10 mouse cellular contexts compared by ENCODE assay signal in genomic region chr10:78001796-78002195, GRCm38 (mm10). TPM values are rescaled to one million over a fixed set of nuclear protein-coding genes. Genes with fewer than 3 reads are reported as not detected.
A peak's percentile ranks its signal among the peaks of the same experiment; 100 is the strongest.
DNase-seq lines count a peak whose midpoint lies in the region; ATAC-seq and TF ChIP-seq lines count a peak whose summit lies in the region.
"Had no signal": no experiment of that assay in that cellular context is flagged by ENCODE, and none has a peak within 500 bp of the region (broad histone marks: within the 10 kb centered on the region; RNA-seq: fewer than 3 reads in every experiment).

No protein-coding gene starts in this region.

- H3K36me3 ChIP-seq in forebrain, embryonic 15.5 days, result peaks cover 34% of the 10 kb centered on the region
- peaks cover 69% of the 10 kb centered on the region for H3K36me3 ChIP-seq in forebrain, embryonic 12.5 days (replicated peaks)

- no peak overlapping the region for H3K9ac ChIP-seq in forebrain, embryonic 15.5 days (replicated peaks)
- H3K9ac ChIP-seq in forebrain, embryonic 12.5 days, result no peak overlapping the region

- no peak for ATAC-seq in forebrain, embryonic 15.5 days (replicated peaks)
- no peak for ATAC-seq in forebrain, embryonic 12.5 days (ENCODE audit: low FRiP score)

- no peak overlapping the region for H3K4me2 ChIP-seq in forebrain, embryonic 15.5 days (replicated peaks)
- H3K4me2 ChIP-seq in forebrain, embryonic 12.5 days, result no peak overlapping the region

- no peaks in the 10 kb centered on the region for H3K9me3 ChIP-seq in forebrain, embryonic 15.5 days
- no peaks in the 10 kb centered on the region for H3K9me3 ChIP-seq in forebrain, embryonic 12.5 days

- H3K27me3 ChIP-seq in forebrain, embryonic 15.5 days, result no peaks in the 10 kb centered on the region
- H3K27me3 ChIP-seq in forebrain, embryonic 12.5 days, result no peaks in the 10 kb centered on the region

- TF ChIP-seq CTCF in layer of hippocampus, adult 2 months (conservative IDR thresholded peaks at IDR 0.05), result no peak

- H3K4me1 ChIP-seq in forebrain, embryonic 15.5 days, result peaks cover 5% of the 10 kb centered on the region
- peaks cover 10% of the 10 kb centered on the region for H3K4me1 ChIP-seq in forebrain, embryonic 12.5 days

- intact Hi-C loops in left cerebral cortex, postnatal 36 days (cut with DNase I), result no loop called here

- H3K4me3 ChIP-seq in forebrain, embryonic 15.5 days, result no peak overlapping the region
- H3K4me3 ChIP-seq in forebrain, embryonic 12.5 days (replicated peaks), result no peak overlapping the region
- H3K4me3 ChIP-seq in layer of hippocampus, adult 2 months, result no peak overlapping the region

- H3K27ac ChIP-seq in forebrain, embryonic 15.5 days (replicated peaks), result 0 out of 2 replicates have a peak overlapping the region, but pooled peaks have one; percentile 15
- no peak overlapping the region for H3K27ac ChIP-seq in forebrain, embryonic 12.5 days
- peak overlapping the region; percentile 91 for H3K27ac ChIP-seq in layer of hippocampus, adult 2 months

- 71% methylated on average over 11 of the region's 11 CpGs for WGBS in forebrain, embryonic 15.5 days
- 91% methylated on average over 11 of the region's 11 CpGs for WGBS in forebrain, embryonic 12.5 days

- DNase-seq in frontal cortex, postnatal 36 days (ENCODE audit: low spot score in 2 of 2), result peak; percentile 87 to 96
- peak; percentile 90 for DNase-seq in layer of hippocampus, adult 2 months (ENCODE audit: low spot score in 2 of 2)
- peak; percentile 91 to 92 for DNase-seq in left cerebral cortex, postnatal 36 days (ENCODE audit: low spot score in 2 of 2)
- no peak for DNase-seq in kidney, postnatal 4 days
- no peak for DNase-seq in MN1 (ENCODE audit: low spot score)
- no peak for DNase-seq in spleen, postnatal 14 days (ENCODE audit: low spot score in 2 of 2)

RNA-seq across cellular contexts. Expression of gene Pfkl, which starts 8.1 kb away (rescaled TPM):
- polyA plus RNA-seq in forebrain, embryonic 15.5 days (2015; fragmentation: Nextera tagmentation; extraction: Ambion mirVana), result 105 and 107 TPM in 2 replicates
- 134 and 135 TPM in 2 replicates for polyA plus RNA-seq in forebrain, embryonic 12.5 days (2016; fragmentation: Nextera tagmentation; extraction: Ambion mirVana)
- total RNA-seq in layer of hippocampus, adult 2 months (2021), result 100 to 1,000 TPM; 232 to 233 TPM
- total RNA-seq in left cerebral cortex, postnatal 36 days (2021), result 100 to 1,000 TPM; 149 to 153 TPM

RNA-seq across cellular contexts. Expression of gene 1810043G02Rik, which starts 23.5 kb away (rescaled TPM):
- polyA plus RNA-seq in forebrain, embryonic 15.5 days (2015; fragmentation: Nextera tagmentation; extraction: Ambion mirVana), result 35.0 and 37.1 TPM in 2 replicates
- polyA plus RNA-seq in forebrain, embryonic 12.5 days (2016; fragmentation: Nextera tagmentation; extraction: Ambion mirVana), result 28.1 and 32.2 TPM in 2 replicates
- total RNA-seq in layer of hippocampus, adult 2 months (2021), result 10 to 100 TPM; 37.1 to 44.4 TPM
- 10 to 100 TPM; 32.7 to 38.1 TPM for total RNA-seq in left cerebral cortex, postnatal 36 days (2021)

RNA-seq across cellular contexts. Expression of gene Trpm2, which starts 31.4 kb away (rescaled TPM):
- polyA plus RNA-seq in forebrain, embryonic 15.5 days (2015; fragmentation: Nextera tagmentation; extraction: Ambion mirVana), result 2.6 and 2.8 TPM in 2 replicates
- polyA plus RNA-seq in forebrain, embryonic 12.5 days (2016; fragmentation: Nextera tagmentation; extraction: Ambion mirVana), result 0.62 and 1.1 TPM in 2 replicates
- 10 to 100 TPM; 37.4 to 41.5 TPM for total RNA-seq in layer of hippocampus, adult 2 months (2021)
- total RNA-seq in left cerebral cortex, postnatal 36 days (2021), result 10 to 100 TPM; 40.4 to 44.2 TPM

RNA-seq across cellular contexts. Expression of gene Dnmt3l, which starts 40.0 kb away (rescaled TPM):
- polyA plus RNA-seq in forebrain, embryonic 15.5 days (2015; fragmentation: Nextera tagmentation; extraction: Ambion mirVana), result not detected in 2 replicates
- not detected in 2 replicates for polyA plus RNA-seq in forebrain, embryonic 12.5 days (2016; fragmentation: Nextera tagmentation; extraction: Ambion mirVana)
- not detected for total RNA-seq in layer of hippocampus, adult 2 months (2021)
- not detected for total RNA-seq in left cerebral cortex, postnatal 36 days (2021)
- total RNA-seq: megakaryocyte-erythroid progenitor cell, adult 5-6 weeks had no signal
- polyA plus RNA-seq: neural tube, embryonic 14.5 days had no signal

RNA-seq across cellular contexts. Expression of gene Aire, which starts 41.6 kb away (rescaled TPM):
- polyA plus RNA-seq in forebrain, embryonic 15.5 days (2015; fragmentation: Nextera tagmentation; extraction: Ambion mirVana), result 0.23 TPM in 1 of 2 replicates, not detected in the other
- 0.11 and 0.19 TPM in 2 replicates for polyA plus RNA-seq in forebrain, embryonic 12.5 days (2016; fragmentation: Nextera tagmentation; extraction: Ambion mirVana)
- under 1 TPM; 0.46 to 0.54 TPM for total RNA-seq in layer of hippocampus, adult 2 months (2021)
- total RNA-seq in left cerebral cortex, postnatal 36 days (2021), result under 1 TPM in 1 of 2 experiments, not detected in 1; 0.25 TPM
- total RNA-seq: megakaryocyte-erythroid progenitor cell, adult 5-6 weeks had no signal

Comparison
In these comparisons a context has a peak if more than half of its experiments do, and no peak if none do; other contexts are left out.
1. DNase-seq: peak in frontal cortex, postnatal 36 days (2 of 2), layer of hippocampus, adult 2 months (2 of 2) and left cerebral cortex, postnatal 36 days (2 of 2); none in kidney, postnatal 4 days (0 of 2), MN1 (single experiment) and spleen, postnatal 14 days (0 of 2).